1 mouse cellular context compared by ENCODE assay signal in genomic region chr3:102995605-102996321, GRCm38 (mm10).
TF ChIP-seq lines count a peak whose summit lies in the region.

Gene Sike1, plus strand, starts transcription at chr3:102995708.

TF ChIP-seq in CH12.LX, 34 proteins besides CTCF, POLR2A, EP300 and RAD21 (continued from another document):
- TF ChIP-seq BHLHE40 (IDR thresholded peaks at IDR 0.05; ENCODE audit: low read depth, low read length), result 0 out of 2 replicates have a peak, but pooled peaks have one; percentile 17
- TF ChIP-seq NELFE (IDR thresholded peaks at IDR 0.05; ENCODE audit: low read depth, low read length), result peak; percentile 89
- no peak for TF ChIP-seq ETS1 (conservative IDR thresholded peaks at IDR 0.05; ENCODE audit: low read depth, low read length)
- no peak for TF ChIP-seq CHD1 (IDR thresholded peaks at IDR 0.05; ENCODE audit: low read depth, low read length)
- peak; percentile 87; the same call in 1 of the 2 replicates for TF ChIP-seq SIN3A (IDR thresholded peaks at IDR 0.05; ENCODE audit: low read length)
- TF ChIP-seq ELF1 (IDR thresholded peaks at IDR 0.05; ENCODE audit: low read depth, low read length), result peak; percentile 95
- TF ChIP-seq JUN (IDR thresholded peaks at IDR 0.05; ENCODE audit: insufficient read depth, low read depth, low read length), result no peak
- peak; percentile 50; the same call in 1 of the 2 replicates for TF ChIP-seq MYC (IDR thresholded peaks at IDR 0.05; ENCODE audit: low read depth, low read length)
- TF ChIP-seq KAT2A (IDR thresholded peaks at IDR 0.05; ENCODE audit: insufficient replicate concordance, low read length), result peak; percentile 60; the same call in 1 of the 2 replicates
- peak; percentile 65; the same call in 1 of the 2 replicates for TF ChIP-seq MAZ (IDR thresholded peaks at IDR 0.05; ENCODE audit: low read depth, low read length)
- TF ChIP-seq MXI1 (IDR thresholded peaks at IDR 0.05; ENCODE audit: low read depth, low read length), result peak; percentile 88
- no peak for TF ChIP-seq USF2 (conservative IDR thresholded peaks at IDR 0.05; ENCODE audit: low read depth, low read length)
- no peak for TF ChIP-seq CHD2 (IDR thresholded peaks at IDR 0.05; ENCODE audit: low read length)
- TF ChIP-seq RCOR1 (conservative IDR thresholded peaks at IDR 0.05; ENCODE audit: low read depth, low read length), result no peak
- peak; percentile 90 for TF ChIP-seq TBP (conservative IDR thresholded peaks at IDR 0.05; ENCODE audit: low read depth, low read length)
- no peak for TF ChIP-seq ZKSCAN1 (IDR thresholded peaks at IDR 0.05; ENCODE audit: borderline replicate concordance, low read depth, low read length)
- no peak for TF ChIP-seq USF1 (IDR thresholded peaks at IDR 0.05; ENCODE audit: low read depth, low read length)
- peak; percentile 50 for TF ChIP-seq MEF2A (IDR thresholded peaks at IDR 0.05; ENCODE audit: borderline replicate concordance, low read depth, low read length)
- no peak for TF ChIP-seq PAX5 (IDR thresholded peaks at IDR 0.05; ENCODE audit: low read length)
- no peak for TF ChIP-seq JUND (conservative IDR thresholded peaks at IDR 0.05; ENCODE audit: low read depth, low read length)
- TF ChIP-seq ZNF384 (IDR thresholded peaks at IDR 0.05; ENCODE audit: low read depth, low read length), result peak; percentile 68
- TF ChIP-seq E2F4 (IDR thresholded peaks at IDR 0.05; ENCODE audit: insufficient replicate concordance, low read depth, low read length), result no peak
